Mouse (Mus musculus): ENCODE results near the gene Minpp1. TPM values are rescaled to one million over a fixed set of nuclear protein-coding genes. Genes with fewer than 3 reads are reported as not detected.

Minpp1 gene
- polyA plus RNA-seq, 1 experiment from 2014 or later, result 71.8 TPM

DNA sequence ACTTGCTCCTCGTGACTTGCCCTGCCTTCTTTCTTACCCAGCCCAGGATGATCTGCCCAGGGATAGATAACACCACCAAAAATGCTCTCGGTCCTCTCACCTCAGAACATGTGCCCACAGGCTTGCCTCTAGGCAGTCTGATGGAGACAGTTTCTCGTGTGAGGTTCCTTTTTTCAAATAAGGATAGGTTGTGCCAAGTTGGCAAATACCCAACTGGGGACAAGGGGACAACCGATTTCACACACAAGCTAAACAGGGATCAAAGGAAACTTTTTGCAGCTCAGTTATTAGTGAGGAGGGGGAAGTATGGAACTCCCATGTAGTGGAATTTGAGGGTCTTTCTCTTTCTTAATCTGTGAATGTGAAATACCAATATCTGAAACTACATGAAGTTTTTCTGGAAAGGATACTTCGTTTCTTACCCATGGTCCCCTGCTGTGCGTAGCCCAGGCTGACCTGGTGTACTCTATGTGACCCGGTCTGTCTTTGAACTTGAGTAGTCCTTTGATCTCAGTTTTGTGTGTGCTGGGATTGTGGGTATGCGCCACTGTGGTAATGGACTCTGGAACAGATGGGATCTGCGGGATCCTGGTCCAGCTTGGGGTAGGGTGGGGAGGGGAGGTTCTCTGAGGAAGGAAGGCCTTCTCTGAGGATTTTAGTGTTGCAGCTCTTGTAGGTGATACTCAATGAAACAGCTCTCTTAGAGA lies 57.4 kb downstream of the Minpp1 start:
- H3K9ac ChIP-seq (ENCODE audit: low read depth, low read length), result no peak overlapping the region
- no peak for TF ChIP-seq CTCF (IDR thresholded peaks at IDR 0.05; ENCODE audit: low read depth)
- no peak overlapping the region for H3K4me3 ChIP-seq (replicated peaks; ENCODE audit: low read depth, low read length)
- ATAC-seq (replicated peaks; ENCODE audit: low FRiP score, low read depth) (no peak), DNase-seq (ENCODE audit: low spot score) (no peak)
- H3K4me1 ChIP-seq (replicated peaks; ENCODE audit: insufficient read depth, low read length), result no peaks in the 10 kb centered on the region
- H3K27me3 ChIP-seq (ENCODE audit: insufficient read depth, low read length), result no peaks in the 10 kb centered on the region
- no peak overlapping the region for H3K4me2 ChIP-seq (ENCODE audit: low read length)
- H3K36me3 ChIP-seq (ENCODE audit: insufficient read depth, low read length), result no peaks in the 10 kb centered on the region
- 83% methylated on average over 9 of the region's 9 CpGs for WGBS
- no peaks in the 10 kb centered on the region for H3K9me3 ChIP-seq (replicated peaks; ENCODE audit: low read length)
- no peak overlapping the region for H3K27ac ChIP-seq

DNA sequence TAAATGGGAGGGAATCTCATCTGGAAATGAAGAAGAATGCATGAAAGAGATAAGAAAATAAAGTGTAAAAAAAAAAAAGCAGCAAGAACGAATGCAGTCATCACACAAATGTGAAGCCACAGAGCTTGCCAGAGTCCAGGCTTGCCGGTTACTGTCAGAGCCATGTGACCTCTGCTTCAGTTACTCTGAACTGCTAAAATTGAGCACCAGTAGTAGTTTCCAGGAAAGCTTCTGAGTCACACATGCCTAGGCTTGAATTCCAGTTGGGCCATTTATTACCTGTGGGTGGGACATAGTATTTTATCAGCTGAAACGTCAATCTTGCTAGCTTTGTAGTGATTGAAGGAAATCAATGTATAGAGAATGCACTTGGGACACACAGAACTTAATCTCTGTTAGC lies 61.8 kb downstream of the Minpp1 start:
- DNase-seq (ENCODE audit: low spot score) (no peak), ATAC-seq (replicated peaks; ENCODE audit: low FRiP score, low read depth) (no peak)
- no peak overlapping the region for H3K4me2 ChIP-seq (ENCODE audit: low read length)
- no peak overlapping the region for H3K4me3 ChIP-seq (replicated peaks; ENCODE audit: low read depth, low read length)
- no peaks in the 10 kb centered on the region for H3K36me3 ChIP-seq (ENCODE audit: insufficient read depth, low read length)
- H3K4me1 ChIP-seq (replicated peaks; ENCODE audit: insufficient read depth, low read length), result no peaks in the 10 kb centered on the region
- no peak for TF ChIP-seq CTCF (IDR thresholded peaks at IDR 0.05; ENCODE audit: low read depth)
- no peak overlapping the region for H3K9ac ChIP-seq (ENCODE audit: low read depth, low read length)
- no peaks in the 10 kb centered on the region for H3K9me3 ChIP-seq (replicated peaks; ENCODE audit: low read length)
- 56% methylated on average over 3 of the region's 3 CpGs for WGBS
- no peaks in the 10 kb centered on the region for H3K27me3 ChIP-seq (ENCODE audit: insufficient read depth, low read length)
- H3K27ac ChIP-seq, result no peak overlapping the region

DNA sequence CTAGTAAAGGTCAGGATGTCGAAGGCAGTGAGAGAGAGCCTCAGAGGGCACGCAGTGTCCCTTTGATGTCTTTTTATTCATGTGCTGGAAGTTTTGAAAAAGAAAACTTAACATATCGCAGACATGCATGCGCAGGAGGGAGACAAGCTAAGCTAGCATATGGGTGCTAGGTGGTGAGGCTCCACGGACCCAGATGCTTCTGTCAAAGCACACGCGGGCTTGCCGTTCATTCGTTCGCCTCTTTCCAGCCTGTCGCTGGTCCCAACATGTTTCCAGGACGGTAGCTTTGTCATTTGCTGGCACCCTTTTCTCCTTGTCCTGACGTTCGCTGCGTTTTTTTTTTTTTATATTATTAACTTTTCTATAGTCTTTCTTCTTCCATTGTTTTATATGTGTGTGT lies 62.6 kb downstream of the Minpp1 start:
- Histone ChIP-seq H3K9ac (ENCODE audit: low read depth, low read length) (no peak overlapping the region), H3K36me3 (ENCODE audit: insufficient read depth, low read length) (no peaks in the 10 kb centered on the region), H3K4me2 (ENCODE audit: low read length) (no peak overlapping the region), H3K4me1 (replicated peaks; ENCODE audit: insufficient read depth, low read length) (no peaks in the 10 kb centered on the region), H3K27me3 (ENCODE audit: insufficient read depth, low read length) (no peaks in the 10 kb centered on the region), H3K4me3 (replicated peaks; ENCODE audit: low read depth, low read length) (no peak overlapping the region), H3K9me3 (replicated peaks; ENCODE audit: low read length) (no peaks in the 10 kb centered on the region), H3K27ac (no peak overlapping the region)
- DNase-seq (ENCODE audit: low spot score) (no peak), ATAC-seq (replicated peaks; ENCODE audit: low FRiP score, low read depth) (no peak)
- 90% methylated on average over 15 of the region's 15 CpGs for WGBS
- TF ChIP-seq CTCF (IDR thresholded peaks at IDR 0.05; ENCODE audit: low read depth), result no peak

DNA sequence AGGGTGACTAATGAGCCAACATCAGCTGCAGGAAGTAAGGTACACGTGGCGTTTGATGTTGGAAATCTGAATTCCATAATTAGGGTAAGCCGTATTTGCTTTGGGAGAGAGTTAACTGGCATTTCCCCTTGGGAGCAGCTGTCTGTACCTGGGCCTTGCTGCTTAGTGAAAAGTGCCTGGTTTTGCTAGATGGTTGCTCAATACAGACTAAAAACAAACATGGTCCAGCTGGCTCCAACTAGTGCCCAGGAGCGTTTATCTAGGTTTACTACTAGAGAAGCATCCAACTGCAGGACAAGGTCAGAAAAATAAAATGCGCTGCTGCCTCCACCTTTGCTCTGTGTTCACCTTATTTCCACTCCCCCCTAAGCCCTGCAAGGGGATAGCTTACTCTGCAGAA lies 64.9 kb downstream of the Minpp1 start:
- Histone ChIP-seq H3K4me1 (replicated peaks; ENCODE audit: insufficient read depth, low read length) (no peaks in the 10 kb centered on the region), H3K9me3 (replicated peaks; ENCODE audit: low read length) (no peaks in the 10 kb centered on the region), H3K27me3 (ENCODE audit: insufficient read depth, low read length) (no peaks in the 10 kb centered on the region), H3K9ac (ENCODE audit: low read depth, low read length) (no peak overlapping the region), H3K27ac (no peak overlapping the region), H3K4me3 (replicated peaks; ENCODE audit: low read depth, low read length) (no peak overlapping the region), H3K36me3 (ENCODE audit: insufficient read depth, low read length) (no peaks in the 10 kb centered on the region), H3K4me2 (ENCODE audit: low read length) (no peak overlapping the region)
- ATAC-seq (replicated peaks; ENCODE audit: low FRiP score, low read depth), result no peak
- TF ChIP-seq CTCF (IDR thresholded peaks at IDR 0.05; ENCODE audit: low read depth), result no peak
- DNase-seq (ENCODE audit: low spot score), result no peak
- 44% methylated on average over 5 of the region's 5 CpGs for WGBS

DNA sequence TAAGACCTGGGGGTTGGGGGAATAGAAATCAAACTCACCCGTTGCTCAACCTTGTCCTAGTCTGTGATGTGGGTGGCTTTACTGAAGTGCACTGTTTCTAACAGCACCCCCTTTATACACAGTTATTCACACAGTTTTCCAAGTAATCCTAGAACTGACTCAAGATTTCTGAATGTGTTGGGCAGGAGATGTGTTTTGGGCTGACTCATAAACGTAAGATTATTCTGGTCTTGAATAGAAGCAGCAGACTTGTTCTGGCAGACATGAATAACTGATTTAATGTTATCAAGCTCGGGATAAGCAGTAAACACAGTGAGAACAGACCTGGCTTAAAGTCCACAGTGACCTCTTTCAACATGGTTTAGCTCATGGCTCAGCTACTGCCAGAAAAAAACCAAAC lies 65.9 kb downstream of the Minpp1 start:
- H3K4me3 ChIP-seq (replicated peaks; ENCODE audit: low read depth, low read length), result no peak overlapping the region
- DNase-seq (ENCODE audit: low spot score) (no peak), ATAC-seq (replicated peaks; ENCODE audit: low FRiP score, low read depth) (no peak)
- no peak for TF ChIP-seq CTCF (IDR thresholded peaks at IDR 0.05; ENCODE audit: low read depth)
- H3K4me2 ChIP-seq (ENCODE audit: low read length), result no peak overlapping the region
- 60% methylated on average over 3 of the region's 3 CpGs for WGBS
- H3K27me3 ChIP-seq (ENCODE audit: insufficient read depth, low read length), result no peaks in the 10 kb centered on the region
- H3K9ac ChIP-seq (ENCODE audit: low read depth, low read length), result no peak overlapping the region
- no peaks in the 10 kb centered on the region for H3K4me1 ChIP-seq (replicated peaks; ENCODE audit: insufficient read depth, low read length)
- H3K27ac ChIP-seq, result no peak overlapping the region
- H3K9me3 ChIP-seq (replicated peaks; ENCODE audit: low read length), result no peaks in the 10 kb centered on the region
- no peaks in the 10 kb centered on the region for H3K36me3 ChIP-seq (ENCODE audit: insufficient read depth, low read length)

DNA sequence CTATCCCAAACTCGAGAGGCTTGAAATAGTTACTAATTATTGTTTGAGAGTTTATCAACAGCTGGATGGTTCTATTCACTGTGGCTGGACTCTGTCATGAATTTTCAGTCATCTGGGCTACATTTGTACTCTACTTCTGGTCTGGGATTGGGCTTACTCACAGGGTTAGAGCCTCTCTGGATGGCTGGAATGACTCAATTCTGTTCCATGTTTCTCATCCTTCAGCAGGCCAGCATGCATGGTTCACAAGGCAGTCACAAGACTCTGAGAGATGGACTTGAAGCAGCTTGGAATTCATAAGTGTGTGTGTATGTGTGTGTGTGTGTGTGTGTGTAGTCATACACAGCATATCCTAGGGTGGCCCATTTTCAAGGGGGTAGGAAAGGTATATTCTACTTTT lies 66.5 kb downstream of the Minpp1 start:
- Histone ChIP-seq H3K9ac (ENCODE audit: low read depth, low read length) (no peak overlapping the region), H3K27ac (no peak overlapping the region), H3K27me3 (ENCODE audit: insufficient read depth, low read length) (no peaks in the 10 kb centered on the region), H3K4me3 (replicated peaks; ENCODE audit: low read depth, low read length) (no peak overlapping the region), H3K4me2 (ENCODE audit: low read length) (no peak overlapping the region), H3K4me1 (replicated peaks; ENCODE audit: insufficient read depth, low read length) (no peaks in the 10 kb centered on the region), H3K9me3 (replicated peaks; ENCODE audit: low read length) (no peaks in the 10 kb centered on the region), H3K36me3 (ENCODE audit: insufficient read depth, low read length) (no peaks in the 10 kb centered on the region)
- WGBS, result 60% methylated on average over 1 of the region's 1 CpGs
- TF ChIP-seq CTCF (IDR thresholded peaks at IDR 0.05; ENCODE audit: low read depth), result no peak
- no peak for ATAC-seq (replicated peaks; ENCODE audit: low FRiP score, low read depth)
- DNase-seq (ENCODE audit: low spot score), result no peak

DNA sequence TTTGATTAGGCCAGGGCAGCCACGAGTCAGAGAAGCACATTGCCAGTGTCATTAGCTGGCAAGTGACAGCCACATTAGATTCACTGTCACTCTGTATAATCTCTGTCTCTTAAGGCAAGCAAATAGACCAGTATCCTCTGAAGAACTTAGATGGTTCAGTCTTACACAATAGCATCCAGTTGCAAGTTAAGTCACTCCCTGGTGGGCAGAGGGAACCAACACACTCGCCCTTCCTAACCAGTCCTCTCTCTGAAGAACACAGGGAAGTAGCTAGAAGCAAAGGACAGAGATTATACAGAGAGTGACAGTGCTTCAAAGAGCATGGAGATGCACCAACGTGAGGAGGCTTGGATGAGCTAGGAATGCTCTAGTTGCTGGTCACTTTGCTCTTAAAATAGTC lies 67.7 kb downstream of the Minpp1 start:
- no peaks in the 10 kb centered on the region for H3K4me1 ChIP-seq (replicated peaks; ENCODE audit: insufficient read depth, low read length)
- H3K9me3 ChIP-seq (replicated peaks; ENCODE audit: low read length), result no peaks in the 10 kb centered on the region
- no peaks in the 10 kb centered on the region for H3K36me3 ChIP-seq (ENCODE audit: insufficient read depth, low read length)
- no peak for ATAC-seq (replicated peaks; ENCODE audit: low FRiP score, low read depth)
- WGBS, result 66% methylated on average over 3 of the region's 3 CpGs
- DNase-seq (ENCODE audit: low spot score), result no peak
- no peak overlapping the region for H3K27ac ChIP-seq
- no peak overlapping the region for H3K4me2 ChIP-seq (ENCODE audit: low read length)
- H3K4me3 ChIP-seq (replicated peaks; ENCODE audit: low read depth, low read length), result no peak overlapping the region
- H3K9ac ChIP-seq (ENCODE audit: low read depth, low read length), result no peak overlapping the region
- H3K27me3 ChIP-seq (ENCODE audit: insufficient read depth, low read length), result no peaks in the 10 kb centered on the region
- no peak for TF ChIP-seq CTCF (IDR thresholded peaks at IDR 0.05; ENCODE audit: low read depth)

Data from kidney, postnatal 0 days (tissue).